Mouse (Mus musculus): ENCODE measurements around the gene Zfp275.
A peak's percentile ranks its signal among the peaks of the same experiment; 100 is the strongest.
"Not testable (repeated sequence)": the region's sequence is repeated elsewhere in the genome, so short reads cannot be mapped to it uniquely, and the experiment has no call there.

The Zfp275 gene

DNA sequence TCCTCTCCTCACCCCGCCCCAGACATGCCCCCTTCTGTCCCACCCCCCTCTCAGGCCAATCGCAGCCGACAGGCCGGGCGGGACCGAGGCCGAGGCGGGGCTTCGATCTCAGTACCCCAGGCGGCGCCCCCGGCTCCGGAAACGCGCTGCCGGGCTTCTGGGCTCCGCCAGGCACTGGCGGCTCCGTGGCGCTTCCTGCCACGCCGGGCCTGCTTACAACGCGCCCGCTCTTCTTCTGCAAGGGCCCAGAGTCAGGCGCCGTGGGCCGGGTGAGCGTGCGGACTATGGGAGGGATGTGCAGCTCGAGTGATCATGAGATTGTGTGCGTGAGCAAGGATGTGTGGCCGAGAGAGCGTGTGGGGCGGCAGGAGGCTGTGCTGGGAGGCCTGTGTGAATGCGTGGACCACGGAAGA is at the start of gene Zfp275:
Gene Zfp275, plus strand, starts transcription at position 139 of the 413 bp plus-strand sequence.
- DNase-seq (ENCODE audit: low spot score), result peak; percentile 57

GRCm38 (mm10) chrX:73292876-73293275 is 49.5 kb upstream of the Zfp275 start, which contains the start of the genes Xlr5a and Xlr5c:
TSS of gene Xlr5a (minus strand) at chrX:73292976.
TSS of gene Xlr5c (minus strand) at chrX:73292976.
- DNase-seq (ENCODE audit: low spot score), result not testable (repeated sequence)

DNA sequence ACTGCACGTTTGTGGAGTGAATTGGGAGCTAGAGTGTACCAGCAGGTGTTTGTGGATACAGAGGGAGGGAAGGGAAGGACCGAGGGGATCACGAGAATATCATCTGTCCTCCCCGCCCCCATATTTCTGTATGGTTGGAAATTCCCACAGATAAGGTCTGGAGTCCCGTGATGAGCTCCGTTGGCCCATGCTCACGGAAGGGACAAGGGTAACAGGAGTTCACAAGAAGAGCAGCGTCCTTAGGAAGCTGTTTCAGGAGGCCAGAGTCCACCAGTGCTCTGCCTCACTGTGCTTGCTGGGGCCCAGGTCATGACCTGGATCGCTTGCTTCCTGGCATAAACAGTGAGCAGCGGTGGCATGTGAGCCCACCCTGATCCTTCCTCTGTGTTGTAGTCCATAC is 46.7 kb upstream of the Zfp275 start:
- DNase-seq (ENCODE audit: low spot score), result not testable (repeated sequence)

DNA sequence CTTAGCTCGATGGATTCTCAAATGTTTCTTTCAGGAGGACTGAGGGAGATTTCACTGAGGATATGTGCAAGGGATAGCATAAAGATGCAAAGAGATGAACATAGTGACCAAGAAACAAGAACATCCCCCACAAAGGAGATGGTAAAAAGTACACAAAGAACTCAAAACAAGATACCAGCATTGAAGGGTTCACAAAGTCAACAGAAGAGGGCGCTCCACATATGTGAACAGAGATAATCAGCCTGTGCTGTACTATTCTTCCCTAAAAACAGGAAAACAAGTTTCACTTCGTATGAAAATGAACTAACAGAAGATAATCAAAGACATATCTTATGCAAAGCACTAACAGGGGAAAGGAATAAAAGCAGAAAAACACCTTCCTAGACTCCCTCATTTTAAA is 29.9 kb upstream of the Zfp275 start:
- peak; percentile 5 for DNase-seq (ENCODE audit: low spot score)

GRCm38 (mm10) chrX:73321029-73321428 is 21.4 kb upstream of the Zfp275 start:
- DNase-seq (ENCODE audit: low spot score), result no peak

- no peak for DNase-seq (ENCODE audit: low spot score)
Measured at GRCm38 (mm10) chrX:73327215-73327614, 15.2 kb upstream of the Zfp275 start.

DNA sequence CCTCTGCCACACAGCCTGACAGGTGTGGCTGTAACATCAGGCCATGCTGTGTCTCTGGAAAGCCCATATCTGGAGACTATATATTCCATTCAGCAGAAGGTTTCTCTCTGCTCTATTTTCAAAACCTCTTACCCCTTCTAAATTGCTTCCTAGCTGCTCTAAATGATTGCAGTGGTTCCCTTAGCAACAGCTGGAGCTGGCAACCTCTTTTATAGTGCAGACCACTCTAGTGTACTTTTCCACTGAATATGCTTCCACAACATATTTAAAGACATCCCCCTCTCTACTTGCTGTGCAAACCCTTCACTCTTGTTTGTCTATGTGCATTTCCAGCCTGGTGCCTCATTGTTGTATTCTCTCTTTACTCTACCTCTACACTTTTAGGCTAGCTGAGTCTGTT is 8.9 kb upstream of the Zfp275 start:
- no peak for DNase-seq (ENCODE audit: low spot score)

DNA sequence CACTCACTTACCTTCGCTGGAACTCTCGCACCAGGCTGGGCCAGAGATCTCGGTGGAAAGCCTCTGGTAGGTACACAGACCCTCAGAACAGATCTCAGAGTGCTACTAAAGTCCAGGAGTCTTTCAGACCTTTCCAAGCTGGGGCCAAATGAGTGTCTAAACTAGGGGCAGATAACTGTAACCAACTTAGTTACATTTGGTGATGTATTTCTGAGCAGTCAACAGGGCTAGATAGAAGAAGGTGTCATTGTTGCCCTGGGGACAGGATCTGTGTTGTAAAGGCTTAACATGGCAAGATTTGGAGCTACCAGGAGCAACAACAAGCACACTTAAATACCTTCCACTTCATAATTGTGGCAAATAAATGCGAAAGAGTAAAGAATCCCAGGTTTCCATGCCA is 5.7 kb upstream of the Zfp275 start, which contains the start of gene Gm45015:
Gene Gm45015, minus strand, starts transcription at position 101 of the 400 bp plus-strand sequence.
- DNase-seq (ENCODE audit: low spot score), result no peak

- DNase-seq (ENCODE audit: low spot score), result no peak
Measured at GRCm38 (mm10) chrX:73341473-73341872, 948 bp upstream of the Zfp275 start.

GRCm38 (mm10) chrX:73342068-73342467 is 353 bp upstream of the Zfp275 start:
- DNase-seq (ENCODE audit: low spot score), result no peak

GRCm38 (mm10) chrX:73342941-73343735 is 717 bp downstream of the Zfp275 start:
- DNase-seq (ENCODE audit: low spot score), result no peak

DNA sequence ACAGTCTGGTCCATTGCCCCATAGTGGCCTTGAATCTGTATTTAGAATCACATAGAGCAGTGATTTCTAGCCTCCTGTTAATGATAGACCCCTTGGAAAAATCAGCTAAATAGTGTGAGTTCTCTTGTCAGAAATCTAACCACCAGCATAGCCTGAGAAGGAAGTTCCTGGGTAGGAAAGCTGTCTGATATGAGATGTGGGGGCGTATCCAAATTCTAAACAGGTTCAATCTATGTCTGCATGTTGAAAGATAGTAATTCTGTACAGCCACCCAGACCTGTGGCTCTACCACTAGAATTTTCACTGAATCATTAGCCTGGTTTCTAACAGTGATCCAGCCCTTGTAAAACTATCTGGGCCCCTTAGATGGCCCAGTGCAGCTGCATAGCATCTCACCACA is 1.4 kb downstream of the Zfp275 start:
- DNase-seq (ENCODE audit: low spot score), result no peak

DNA sequence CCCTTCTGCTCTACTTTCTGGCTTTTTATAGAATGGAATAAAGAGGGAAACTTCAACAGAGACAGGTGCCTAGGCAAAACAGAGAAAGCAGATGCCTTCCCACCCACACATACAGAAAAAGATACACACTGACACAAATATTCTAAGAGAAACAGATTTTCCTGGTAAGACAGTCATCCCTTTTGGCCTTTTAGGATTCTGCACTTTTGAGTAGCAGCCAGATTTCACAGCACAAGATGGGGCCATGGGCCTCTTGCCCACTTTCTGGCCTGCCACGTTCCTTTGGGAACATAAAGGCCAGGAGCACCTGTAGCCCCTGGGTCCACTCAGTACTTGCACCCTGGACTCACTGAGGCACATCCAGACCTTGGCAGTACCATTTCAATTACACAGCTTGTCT is 1.9 kb downstream of the Zfp275 start:
- DNase-seq (ENCODE audit: low spot score), result no peak

DNA sequence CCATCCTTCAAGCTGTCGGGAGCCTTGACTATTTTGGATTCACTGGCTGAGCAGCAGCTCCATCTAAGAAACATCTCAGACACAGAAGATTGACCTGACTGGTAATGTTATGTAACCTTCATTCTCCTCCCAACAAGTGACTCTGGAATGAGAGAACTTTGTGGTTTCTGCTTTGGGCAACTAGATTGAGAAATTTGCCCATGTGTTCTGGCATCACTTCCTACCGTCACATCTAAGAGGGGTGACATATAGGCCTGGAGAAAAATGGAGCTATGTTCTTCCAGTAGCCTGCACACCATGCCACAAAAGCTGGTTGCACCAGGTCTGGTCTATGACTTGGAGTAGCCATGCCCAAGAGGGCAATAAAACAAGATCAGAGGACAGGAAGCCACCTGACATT is 13.7 kb downstream of the Zfp275 start:
- no peak for DNase-seq (ENCODE audit: low spot score)

DNA sequence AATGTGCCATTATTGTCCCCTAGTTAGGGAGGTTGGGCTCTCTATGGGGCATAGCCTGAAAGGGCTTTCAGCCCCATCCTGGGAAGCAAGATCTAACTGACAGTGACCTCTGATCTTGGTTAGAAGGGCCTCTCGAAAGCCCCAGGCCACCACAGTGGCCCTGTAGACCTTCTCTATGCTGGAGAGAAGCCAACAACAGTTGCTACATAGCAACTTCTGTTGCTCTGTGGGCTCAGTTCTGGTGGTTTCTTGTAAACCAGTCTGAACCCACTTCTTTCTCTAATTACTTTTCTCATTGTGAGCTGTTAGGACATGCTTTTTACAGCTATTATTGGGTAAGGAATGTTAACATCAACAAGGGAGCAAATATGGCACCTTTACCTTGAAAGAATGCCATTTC is 14.3 kb downstream of the Zfp275 start:
- no peak for DNase-seq (ENCODE audit: low spot score)

- no peak for DNase-seq (ENCODE audit: low spot score)
Measured at GRCm38 (mm10) chrX:73363291-73363690, 20.9 kb downstream of the Zfp275 start.

GRCm38 (mm10) chrX:73384419-73384818 is 42.0 kb downstream of the Zfp275 start:
- no peak for DNase-seq (ENCODE audit: low spot score)

DNA sequence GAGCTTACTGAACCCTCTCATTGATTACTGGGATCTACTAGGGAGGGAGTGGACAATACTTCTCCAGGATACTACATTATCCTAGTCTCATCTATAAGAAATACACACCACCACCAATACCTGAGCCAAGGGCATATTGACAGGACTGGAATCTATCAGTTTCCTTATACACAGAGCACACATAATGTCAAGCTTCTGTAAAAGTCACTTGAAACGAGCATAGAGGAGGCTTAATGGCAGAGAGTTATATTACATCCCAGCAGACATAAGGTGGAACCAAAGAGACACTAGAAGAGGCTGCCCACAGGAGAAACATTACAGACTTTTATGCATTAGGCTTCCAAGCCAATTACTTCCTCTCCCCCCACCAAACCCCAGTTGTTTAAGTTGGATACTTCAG is 42.5 kb downstream of the Zfp275 start:
- no peak for DNase-seq (ENCODE audit: low spot score)

DNA sequence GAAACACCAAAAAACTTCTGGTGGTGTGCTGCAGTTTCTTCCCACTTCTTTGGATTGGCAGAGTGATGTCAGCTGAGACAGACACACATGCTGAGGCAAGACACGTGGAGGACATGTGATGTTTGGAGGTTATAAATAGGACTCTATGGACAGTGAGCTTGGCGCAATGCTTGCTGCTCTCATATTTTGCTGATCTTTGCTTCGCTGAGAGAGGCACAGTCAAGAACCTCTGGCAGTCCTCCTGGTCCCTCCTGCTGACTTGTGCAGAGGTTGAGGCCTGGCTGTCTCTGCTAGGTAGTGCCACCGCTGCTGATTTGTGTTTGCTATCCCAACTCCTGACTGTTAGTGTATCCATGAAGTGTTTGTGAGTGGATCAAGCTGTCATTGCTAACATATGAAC is 49.1 kb downstream of the Zfp275 start:
- no peak for DNase-seq (ENCODE audit: low spot score)

- DNase-seq (ENCODE audit: low spot score), result no peak
Measured at GRCm38 (mm10) chrX:73396446-73396845, 54.0 kb downstream of the Zfp275 start.

GRCm38 (mm10) chrX:73398636-73399035 is 56.2 kb downstream of the Zfp275 start, which contains the start of gene Gm18336:
TSS of gene Gm18336 (minus strand) at chrX:73398736.
- DNase-seq (ENCODE audit: low spot score), result not testable (repeated sequence)

GRCm38 (mm10) chrX:73400951-73401350 is 58.5 kb downstream of the Zfp275 start:
- DNase-seq (ENCODE audit: low spot score), result no peak

GRCm38 (mm10) chrX:73401616-73402015 is 59.2 kb downstream of the Zfp275 start:
- no peak for DNase-seq (ENCODE audit: low spot score)

All from ovary, postnatal 14 days (tissue).